Mouse (Mus musculus): ENCODE measurements around the gene Dph2.

- no peak for TF ChIP-seq CTCF (IDR thresholded peaks at IDR 0.05; ENCODE audit: low read depth)
- no peak for TF ChIP-seq EP300 (optimal IDR thresholded peaks at IDR 0.05)
Measured at GRCm38 (mm10) chr4:117886644-117887043, 5.2 kb downstream of the Dph2 start.

Data from stomach, postnatal 0 days (tissue).